Mouse (Mus musculus): ENCODE measurements around the gene Ecm2. TPM values are rescaled to one million over a fixed set of nuclear protein-coding genes. Genes with fewer than 3 reads are reported as not detected.

Gene Ecm2
- polyA plus RNA-seq, 1 experiment from 2014 or later: 0.93 TPM

- Histone ChIP-seq H3K9me3 (ENCODE audit: control insufficient read depth, low read length) (no peaks in the 10 kb centered on the region), H3K4me3 (ENCODE audit: low read length) (no peak overlapping the region), H3K36me3 (ENCODE audit: control insufficient read depth, insufficient read depth, low read length) (peaks cover 6% of the 10 kb centered on the region; the same call in 1 of the 2 replicates), H3K9ac (ENCODE audit: low read depth, low read length) (no peak overlapping the region), H3K27ac (ENCODE audit: low read depth, low read length) (no peak overlapping the region), H3K4me1 (ENCODE audit: control insufficient read depth, insufficient read depth, low read length) (no peaks in the 10 kb centered on the region), H3K4me2 (replicated peaks; ENCODE audit: low read depth, low read length) (no peak overlapping the region), H3K27me3 (ENCODE audit: control insufficient read depth, insufficient read depth, low read length) (no peaks in the 10 kb centered on the region)
- WGBS: 88% methylated on average over 4 of the region's 4 CpGs
- ATAC-seq (ENCODE audit: low FRiP score, low TSS enrichment): no peak
Observed at GRCm38 (mm10) chr13:49470319-49470718, 34.3 kb upstream of the Ecm2 start.

DNA sequence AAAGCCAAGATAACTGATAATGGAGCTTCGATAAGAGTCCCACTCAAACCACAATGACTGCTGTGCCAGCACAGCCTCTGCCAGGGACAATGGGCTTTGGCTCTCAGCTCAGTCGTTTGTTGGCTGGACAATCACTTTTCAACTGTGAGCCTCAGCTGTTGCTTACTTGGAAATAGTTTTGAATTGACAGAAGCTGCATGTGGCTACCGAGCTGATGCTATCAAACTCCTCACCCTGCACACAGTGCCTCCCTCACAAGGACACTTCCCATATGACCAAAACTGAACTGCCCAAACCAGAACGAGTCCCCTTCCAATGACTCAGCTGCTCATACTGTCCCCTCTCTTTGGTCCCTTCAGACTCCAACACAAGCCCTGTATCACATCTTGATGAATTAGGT lies 33.8 kb upstream of the Ecm2 start:
- Histone ChIP-seq H3K27me3 (ENCODE audit: control insufficient read depth, insufficient read depth, low read length) (no peaks in the 10 kb centered on the region), H3K36me3 (ENCODE audit: control insufficient read depth, insufficient read depth, low read length) (0 out of 2 replicates have a peak, but pooled peaks cover 2% of the 10 kb centered on the region), H3K4me1 (ENCODE audit: control insufficient read depth, insufficient read depth, low read length) (no peaks in the 10 kb centered on the region), H3K9me3 (ENCODE audit: control insufficient read depth, low read length) (no peaks in the 10 kb centered on the region), H3K9ac (ENCODE audit: low read depth, low read length) (no peak overlapping the region), H3K27ac (ENCODE audit: low read depth, low read length) (no peak overlapping the region), H3K4me2 (replicated peaks; ENCODE audit: low read depth, low read length) (no peak overlapping the region), H3K4me3 (ENCODE audit: low read length) (no peak overlapping the region)
- 77% methylated on average over 4 of the region's 4 CpGs for WGBS
- ATAC-seq (ENCODE audit: low FRiP score, low TSS enrichment): no peak

GRCm38 (mm10) chr13:49471981-49472675 lies 32.5 kb upstream of the Ecm2 start:
- Histone ChIP-seq H3K4me2 (replicated peaks; ENCODE audit: low read depth, low read length) (no peak overlapping the region), H3K27me3 (ENCODE audit: control insufficient read depth, insufficient read depth, low read length) (no peaks in the 10 kb centered on the region), H3K4me3 (ENCODE audit: low read length) (no peak overlapping the region), H3K9ac (ENCODE audit: low read depth, low read length) (no peak overlapping the region), H3K36me3 (ENCODE audit: control insufficient read depth, insufficient read depth, low read length) (no peaks in the 10 kb centered on the region), H3K27ac (ENCODE audit: low read depth, low read length) (no peak overlapping the region), H3K4me1 (ENCODE audit: control insufficient read depth, insufficient read depth, low read length) (no peaks in the 10 kb centered on the region), H3K9me3 (ENCODE audit: control insufficient read depth, low read length) (no peaks in the 10 kb centered on the region)
- 77% methylated on average over 4 of the region's 4 CpGs for WGBS
- ATAC-seq (ENCODE audit: low FRiP score, low TSS enrichment): no peak

GRCm38 (mm10) chr13:49472676-49473005 lies 32.0 kb upstream of the Ecm2 start:
- H3K27ac ChIP-seq (ENCODE audit: low read depth, low read length): no peak overlapping the region
- WGBS: 94% methylated on average over 6 of the region's 6 CpGs
- H3K4me1 ChIP-seq (ENCODE audit: control insufficient read depth, insufficient read depth, low read length): no peaks in the 10 kb centered on the region
- H3K9ac ChIP-seq (ENCODE audit: low read depth, low read length): no peak overlapping the region
- no peaks in the 10 kb centered on the region for H3K27me3 ChIP-seq (ENCODE audit: control insufficient read depth, insufficient read depth, low read length)
- no peak for ATAC-seq (ENCODE audit: low FRiP score, low TSS enrichment)
- no peak overlapping the region for H3K4me3 ChIP-seq (ENCODE audit: low read length)
- H3K36me3 ChIP-seq (ENCODE audit: control insufficient read depth, insufficient read depth, low read length): no peaks in the 10 kb centered on the region
- no peak overlapping the region for H3K4me2 ChIP-seq (replicated peaks; ENCODE audit: low read depth, low read length)
- H3K9me3 ChIP-seq (ENCODE audit: control insufficient read depth, low read length): no peaks in the 10 kb centered on the region

- ATAC-seq (ENCODE audit: low FRiP score, low TSS enrichment): no peak
- Histone ChIP-seq H3K4me2 (replicated peaks; ENCODE audit: low read depth, low read length) (no peak overlapping the region), H3K27ac (ENCODE audit: low read depth, low read length) (no peak overlapping the region), H3K4me1 (ENCODE audit: control insufficient read depth, insufficient read depth, low read length) (no peaks in the 10 kb centered on the region), H3K9me3 (ENCODE audit: control insufficient read depth, low read length) (no peaks in the 10 kb centered on the region), H3K4me3 (ENCODE audit: low read length) (no peak overlapping the region), H3K27me3 (ENCODE audit: control insufficient read depth, insufficient read depth, low read length) (no peaks in the 10 kb centered on the region), H3K36me3 (ENCODE audit: control insufficient read depth, insufficient read depth, low read length) (no peaks in the 10 kb centered on the region), H3K9ac (ENCODE audit: low read depth, low read length) (no peak overlapping the region)
- 67% methylated on average over 3 of the region's 3 CpGs for WGBS
Observed at GRCm38 (mm10) chr13:49477887-49478286, 26.7 kb upstream of the Ecm2 start.

DNA sequence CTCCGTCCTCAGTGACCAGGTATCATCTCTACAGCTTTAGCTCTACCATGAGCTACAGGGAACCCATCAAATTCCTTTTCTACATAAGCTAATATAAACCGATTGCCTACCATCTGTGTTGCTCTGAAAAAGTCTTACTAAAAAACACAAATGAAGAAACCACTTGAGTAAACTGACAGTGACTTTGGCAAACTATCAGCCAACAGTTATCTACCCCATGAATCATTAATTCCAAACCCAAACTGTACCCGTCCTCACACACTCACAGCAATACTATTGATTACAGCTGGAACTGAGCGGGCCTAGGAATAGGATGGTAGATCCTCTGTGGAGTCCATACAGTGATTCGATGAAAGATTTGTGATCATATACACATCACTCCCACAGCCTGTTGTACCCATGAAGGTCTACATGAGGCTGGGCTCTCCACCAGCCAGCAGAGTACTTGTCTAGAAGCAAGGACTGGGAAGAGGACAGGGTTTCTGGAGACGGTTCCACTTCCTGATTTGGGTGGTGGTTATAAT lies 25.7 kb upstream of the Ecm2 start:
- Histone ChIP-seq H3K27me3 (ENCODE audit: control insufficient read depth, insufficient read depth, low read length) (no peaks in the 10 kb centered on the region), H3K9ac (ENCODE audit: low read depth, low read length) (no peak overlapping the region), H3K9me3 (ENCODE audit: control insufficient read depth, low read length) (no peaks in the 10 kb centered on the region), H3K27ac (ENCODE audit: low read depth, low read length) (no peak overlapping the region), H3K4me3 (ENCODE audit: low read length) (no peak overlapping the region), H3K4me2 (replicated peaks; ENCODE audit: low read depth, low read length) (no peak overlapping the region), H3K4me1 (ENCODE audit: control insufficient read depth, insufficient read depth, low read length) (no peaks in the 10 kb centered on the region), H3K36me3 (ENCODE audit: control insufficient read depth, insufficient read depth, low read length) (no peaks in the 10 kb centered on the region)
- no peak for ATAC-seq (ENCODE audit: low FRiP score, low TSS enrichment)
- WGBS: 95% methylated on average over 6 of the region's 6 CpGs

DNA sequence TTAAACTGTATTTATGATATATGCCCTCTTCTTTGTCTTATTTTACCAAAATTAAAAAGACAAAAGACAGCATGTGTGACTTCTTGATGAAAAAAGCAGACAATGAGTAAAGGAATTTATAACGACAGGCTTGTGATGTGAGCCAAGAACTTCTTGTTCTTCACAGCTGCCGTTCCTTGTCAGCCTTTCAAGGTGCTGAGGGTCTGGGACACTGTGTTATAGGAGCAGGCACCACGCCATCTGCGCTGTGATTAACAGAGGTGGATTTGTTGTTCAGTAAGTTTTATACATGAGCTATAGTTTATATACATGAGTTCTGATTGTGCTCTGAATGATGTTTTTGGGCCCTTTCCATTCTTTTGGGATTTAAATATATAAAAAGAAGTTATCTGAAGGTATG lies 25.2 kb upstream of the Ecm2 start:
- Histone ChIP-seq H3K4me3 (ENCODE audit: low read length) (no peak overlapping the region), H3K27me3 (ENCODE audit: control insufficient read depth, insufficient read depth, low read length) (no peaks in the 10 kb centered on the region), H3K9me3 (ENCODE audit: control insufficient read depth, low read length) (no peaks in the 10 kb centered on the region), H3K9ac (ENCODE audit: low read depth, low read length) (no peak overlapping the region), H3K36me3 (ENCODE audit: control insufficient read depth, insufficient read depth, low read length) (no peaks in the 10 kb centered on the region), H3K4me2 (replicated peaks; ENCODE audit: low read depth, low read length) (no peak overlapping the region), H3K27ac (ENCODE audit: low read depth, low read length) (no peak overlapping the region), H3K4me1 (ENCODE audit: control insufficient read depth, insufficient read depth, low read length) (no peaks in the 10 kb centered on the region)
- WGBS: 82% methylated on average over 4 of the region's 4 CpGs
- ATAC-seq (ENCODE audit: low FRiP score, low TSS enrichment): no peak

DNA sequence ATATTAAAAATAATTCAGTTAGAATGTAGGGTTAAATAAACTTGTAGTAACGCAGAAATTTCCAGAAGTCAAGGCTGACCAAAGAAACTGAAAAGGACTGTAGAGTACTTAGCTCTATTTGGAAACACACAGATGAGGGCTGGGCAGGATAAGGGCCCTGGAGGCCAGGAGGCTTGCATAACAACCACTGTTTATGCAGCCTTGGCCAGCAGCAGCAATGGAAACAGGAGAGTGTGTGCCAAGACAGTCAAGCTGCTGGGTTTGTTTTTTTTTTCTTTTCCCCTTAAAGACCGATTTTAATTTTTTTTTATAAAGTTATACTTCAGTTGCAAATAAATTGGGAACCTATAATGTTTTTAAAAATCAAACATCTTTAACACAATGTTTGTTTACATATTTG lies 24.6 kb upstream of the Ecm2 start:
- 85% methylated on average over 2 of the region's 2 CpGs for WGBS
- H3K9me3 ChIP-seq (ENCODE audit: control insufficient read depth, low read length): no peaks in the 10 kb centered on the region
- H3K4me2 ChIP-seq (replicated peaks; ENCODE audit: low read depth, low read length): no peak overlapping the region
- H3K4me3 ChIP-seq (ENCODE audit: low read length): no peak overlapping the region
- no peaks in the 10 kb centered on the region for H3K36me3 ChIP-seq (ENCODE audit: control insufficient read depth, insufficient read depth, low read length)
- H3K27me3 ChIP-seq (ENCODE audit: control insufficient read depth, insufficient read depth, low read length): no peaks in the 10 kb centered on the region
- no peak for ATAC-seq (ENCODE audit: low FRiP score, low TSS enrichment)
- no peak overlapping the region for H3K9ac ChIP-seq (ENCODE audit: low read depth, low read length)
- H3K4me1 ChIP-seq (ENCODE audit: control insufficient read depth, insufficient read depth, low read length): no peaks in the 10 kb centered on the region
- no peak overlapping the region for H3K27ac ChIP-seq (ENCODE audit: low read depth, low read length)

DNA sequence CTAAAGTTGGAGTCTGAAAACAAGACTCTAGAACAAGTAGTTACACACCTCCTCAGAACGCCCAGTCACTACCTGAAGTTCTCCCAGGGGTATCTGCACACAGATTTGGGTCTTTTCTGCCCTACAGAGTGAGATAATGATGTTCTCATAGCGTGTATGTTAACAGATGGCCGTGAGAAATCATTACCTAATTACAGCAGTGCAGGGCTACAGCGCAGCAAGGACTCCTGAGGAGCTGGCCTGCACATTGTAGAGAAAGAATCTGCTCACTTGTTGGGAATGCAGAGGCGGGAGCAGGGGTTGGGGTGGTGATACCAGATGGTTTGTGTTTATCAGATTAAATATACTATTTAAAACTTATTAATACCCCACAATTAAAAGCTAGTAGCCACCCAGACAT lies 24.1 kb upstream of the Ecm2 start:
- 81% methylated on average over 5 of the region's 5 CpGs for WGBS
- ATAC-seq (ENCODE audit: low FRiP score, low TSS enrichment): no peak
- Histone ChIP-seq H3K27me3 (ENCODE audit: control insufficient read depth, insufficient read depth, low read length) (no peaks in the 10 kb centered on the region), H3K36me3 (ENCODE audit: control insufficient read depth, insufficient read depth, low read length) (no peaks in the 10 kb centered on the region), H3K27ac (ENCODE audit: low read depth, low read length) (no peak overlapping the region), H3K9ac (ENCODE audit: low read depth, low read length) (no peak overlapping the region), H3K4me1 (ENCODE audit: control insufficient read depth, insufficient read depth, low read length) (no peaks in the 10 kb centered on the region), H3K4me3 (ENCODE audit: low read length) (no peak overlapping the region), H3K9me3 (ENCODE audit: control insufficient read depth, low read length) (no peaks in the 10 kb centered on the region), H3K4me2 (replicated peaks; ENCODE audit: low read depth, low read length) (no peak overlapping the region)
